Mouse (Mus musculus) gonadal fat pad, adult 2 months (tissue): ENCODE data around the gene Rarg. TPM values are rescaled to one million over a fixed set of nuclear protein-coding genes. Genes with fewer than 3 reads are reported as not detected.

Experiments
- DNase-seq: peaks from one replicate; pipeline ENCODE4 v3.0.0-alpha.2; 2012; ENCODE audit warnings: low read depth
- polyA plus RNA-seq: library from polyadenylated mRNA; depleted of rRNA; stranded (reverse); fragments of >200 nt; gene quantifications from 2 replicates; pipeline ENCODE4 v1.2.3, GENCODE M21; 2012

Rarg gene
- polyA plus RNA-seq, 1 experiment: 37.8 TPM

- no peak for DNase-seq
Measured at GRCm38 (mm10) chr15:102258076-102258470, 756 bp upstream of the Rarg start.

- no peak for DNase-seq
Measured at GRCm38 (mm10) chr15:102256431-102257201, 701 bp downstream of the Rarg start.

GRCm38 (mm10) chr15:102255547-102256255, 1.6 kb downstream of the Rarg start:
- DNase-seq: no peak

GRCm38 (mm10) chr15:102250521-102250920, 6.8 kb downstream of the Rarg start:
- no peak for DNase-seq

- DNase-seq: no peak
Measured at GRCm38 (mm10) chr15:102249967-102250366, 7.3 kb downstream of the Rarg start.

- no peak for DNase-seq
Measured at GRCm38 (mm10) chr15:102249251-102249691, 8.0 kb downstream of the Rarg start.

- DNase-seq: no peak
Measured at GRCm38 (mm10) chr15:102248812-102249191, 8.5 kb downstream of the Rarg start.

GRCm38 (mm10) chr15:102248131-102248811, 9.0 kb downstream of the Rarg start:
- DNase-seq: no peak

- no peak for DNase-seq
Measured at GRCm38 (mm10) chr15:102247252-102248130, 9.8 kb downstream of the Rarg start.

- DNase-seq: no peak
Measured at GRCm38 (mm10) chr15:102246866-102247251, 10.5 kb downstream of the Rarg start.

- no peak for DNase-seq
Measured at GRCm38 (mm10) chr15:102245891-102246741, 11.2 kb downstream of the Rarg start.

- DNase-seq: no peak
Measured at GRCm38 (mm10) chr15:102245461-102245881, 11.8 kb downstream of the Rarg start.

- DNase-seq: no peak
Measured at GRCm38 (mm10) chr15:102244306-102245191, 12.8 kb downstream of the Rarg start.

GRCm38 (mm10) chr15:102243229-102244190, 13.8 kb downstream of the Rarg start:
- DNase-seq: no peak

GRCm38 (mm10) chr15:102242404-102243228, 14.7 kb downstream of the Rarg start:
- DNase-seq: no peak

GRCm38 (mm10) chr15:102240607-102241006, 16.7 kb downstream of the Rarg start:
- no peak for DNase-seq

GRCm38 (mm10) chr15:102239851-102240250, 17.5 kb downstream of the Rarg start:
- DNase-seq: no peak

- DNase-seq: no peak
Measured at GRCm38 (mm10) chr15:102239260-102239590, 18.1 kb downstream of the Rarg start.
